Mouse (Mus musculus) forelimb bud, embryonic 11.5 days (tissue): ENCODE results near the gene Phrf1.

Experiments
- DNase-seq: peaks from one replicate; pipeline ENCODE4 v3.0.0-alpha.2; 2012; ENCODE audit warnings: low read depth, low spot score

Phrf1 gene

GRCm38 (mm10) chr7:141292583-141293388, 64.2 kb downstream of the Phrf1 start:
- no peak for DNase-seq

DNA sequence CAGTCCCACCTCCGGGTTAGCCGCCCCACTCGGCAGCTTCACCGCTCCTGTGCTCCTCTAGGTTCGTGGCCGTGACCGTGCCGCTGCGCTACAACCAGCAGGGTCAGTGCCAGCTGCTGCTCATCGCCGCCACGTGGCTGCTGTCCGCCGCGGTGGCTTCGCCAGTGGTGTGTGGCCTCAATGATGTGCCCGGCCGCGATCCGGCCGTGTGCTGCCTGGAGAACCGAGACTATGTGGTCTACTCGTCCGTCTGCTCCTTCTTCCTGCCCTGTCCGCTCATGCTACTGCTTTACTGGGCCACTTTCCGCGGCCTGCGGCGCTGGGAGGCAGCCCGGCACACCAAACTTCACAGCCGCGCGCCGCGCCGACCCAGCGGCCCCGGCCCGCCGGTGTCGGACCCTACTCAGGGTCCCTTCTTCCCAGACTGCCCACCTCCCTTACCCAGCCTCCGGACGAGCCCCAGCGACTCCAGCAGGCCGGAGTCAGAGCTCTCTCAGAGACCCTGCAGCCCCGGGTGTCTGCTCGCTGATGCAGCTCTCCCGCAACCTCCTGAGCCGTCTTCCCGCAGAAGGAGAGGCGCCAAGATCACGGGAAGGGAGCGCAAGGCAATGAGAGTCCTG, 65.4 kb downstream of the Phrf1 start:
- DNase-seq: peak; percentile 17

- no peak for DNase-seq
Observed at GRCm38 (mm10) chr7:141294479-141294878, 65.9 kb downstream of the Phrf1 start.

GRCm38 (mm10) chr7:141297926-141298650, 69.5 kb downstream of the Phrf1 start:
- no peak for DNase-seq

GRCm38 (mm10) chr7:141299175-141299574, 70.6 kb downstream of the Phrf1 start:
- no peak for DNase-seq

DNA sequence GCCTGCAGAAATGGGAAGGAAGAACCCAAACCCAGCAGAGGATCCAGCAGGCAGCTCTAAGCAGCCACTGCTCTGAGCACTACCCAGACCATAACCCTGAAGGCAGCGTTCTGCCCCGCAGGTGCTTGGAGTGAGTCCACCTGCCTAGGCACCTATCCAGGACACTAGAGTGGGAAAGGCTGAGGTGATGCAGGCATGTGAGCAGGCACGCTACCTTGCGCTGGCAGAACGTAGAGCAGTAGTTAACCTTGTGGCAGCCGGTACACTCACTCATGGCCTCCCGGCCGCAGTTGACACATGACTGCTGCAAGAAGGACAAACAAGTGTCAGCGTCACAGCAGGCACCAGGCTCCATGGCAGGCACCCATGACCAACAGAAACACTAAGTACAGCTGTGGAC, 72.8 kb downstream of the Phrf1 start:
- no peak for DNase-seq

DNA sequence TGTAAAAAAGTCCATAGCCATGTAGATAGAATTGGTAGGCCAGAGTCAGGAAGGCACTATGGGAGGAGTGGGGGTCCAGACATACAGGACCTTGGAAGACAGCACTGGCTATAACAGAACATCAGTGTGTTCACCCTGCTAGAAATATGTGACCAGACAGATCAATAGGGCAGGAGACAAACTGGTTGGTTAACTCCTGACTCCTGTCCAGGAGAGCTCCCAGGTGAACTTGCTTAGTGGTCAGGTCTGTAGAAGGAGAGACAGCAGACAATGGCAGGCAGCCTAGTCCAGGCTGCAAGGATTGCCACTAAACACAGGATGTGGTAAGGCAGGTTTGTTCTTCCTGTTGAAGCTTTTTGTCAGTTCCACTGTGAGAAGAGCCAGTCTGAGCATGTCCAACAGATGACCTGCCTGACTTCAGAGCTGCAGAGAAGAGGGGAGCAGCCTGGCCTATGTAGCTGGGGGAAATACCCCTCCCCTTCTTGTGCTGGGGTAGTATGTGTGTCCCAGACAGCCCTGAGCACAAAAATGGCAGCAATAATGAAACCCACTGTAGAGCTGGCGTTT, 74.2 kb downstream of the Phrf1 start:
- no peak for DNase-seq

- DNase-seq: no peak
Observed at GRCm38 (mm10) chr7:141304537-141304936, 76.0 kb downstream of the Phrf1 start.
